Mouse (Mus musculus) induced T-regulatory cell, adult 2 months (primary cell): Measurements from ENCODE around the gene Prex1.
A peak's percentile ranks its signal among the peaks of the same experiment; 100 is the strongest.
"Not testable (repeated sequence)": the region's sequence is repeated elsewhere in the genome, so short reads cannot be mapped to it uniquely, and the experiment has no call there.

Source experiments
- DNase-seq: peaks from one replicate; pipeline ENCODE4 v3.0.0-alpha.2; 2012; ENCODE audit warnings: low read depth

Gene Prex1

DNA sequence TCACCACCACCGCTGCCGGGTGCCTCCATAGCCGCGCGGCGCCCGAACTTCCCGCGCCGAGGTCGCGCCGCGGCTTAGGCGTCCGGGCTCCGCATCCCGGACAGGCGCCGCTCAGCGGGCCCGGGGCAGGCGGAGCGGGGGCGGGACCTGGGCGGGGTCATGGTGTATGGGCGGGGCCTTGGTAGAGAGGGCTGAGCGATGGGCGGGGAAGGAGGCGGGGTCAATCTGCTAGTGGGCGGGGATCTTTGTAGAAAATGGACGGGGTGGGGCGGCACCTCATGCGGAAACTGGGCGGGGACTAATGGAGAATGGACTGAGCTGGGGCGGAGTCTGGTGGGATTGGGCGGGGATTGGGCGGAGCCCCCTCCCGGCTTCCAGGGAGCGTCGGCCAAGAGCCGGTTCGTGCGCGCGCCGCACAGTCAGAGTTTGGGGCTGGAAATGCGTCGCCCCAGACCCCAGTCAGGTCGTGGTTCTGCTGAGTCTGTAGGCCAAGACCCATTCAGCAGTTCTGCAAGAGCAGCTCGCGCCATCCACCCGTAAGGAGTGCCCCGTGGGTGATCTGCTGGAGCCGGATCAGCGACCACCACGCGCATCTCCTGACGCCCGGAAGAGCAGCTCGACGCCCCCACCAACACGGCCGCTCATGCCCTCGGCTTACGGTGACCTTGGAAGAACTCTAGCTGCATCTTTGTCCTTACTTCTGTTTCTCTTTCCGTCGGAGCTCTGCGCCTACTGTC lies at the start of gene Prex1:
Prex1 (minus strand) TSS at position 143 of the 737 bp plus-strand sequence.
- DNase-seq = peak; percentile 99

DNA sequence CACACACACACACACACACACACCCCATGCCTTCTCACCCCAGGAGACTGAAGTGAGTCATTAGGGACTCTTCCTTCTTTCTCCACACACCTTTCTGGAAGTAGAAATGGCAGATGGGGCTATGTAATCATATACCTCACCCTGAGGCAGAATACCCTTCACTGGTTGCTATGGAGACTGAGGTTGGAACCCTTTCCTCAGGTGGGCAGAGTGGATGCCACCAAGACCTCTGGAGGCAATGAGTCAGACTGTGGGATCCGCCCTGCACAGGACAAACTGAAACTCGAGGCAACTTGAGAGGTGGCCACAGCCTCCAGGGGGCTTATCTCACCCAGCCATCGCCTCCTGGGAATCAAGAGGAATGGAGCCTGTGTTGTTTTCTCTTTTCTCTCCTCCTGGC lies 44.3 kb upstream of the Prex1 start:
- DNase-seq = peak; percentile 61

DNA sequence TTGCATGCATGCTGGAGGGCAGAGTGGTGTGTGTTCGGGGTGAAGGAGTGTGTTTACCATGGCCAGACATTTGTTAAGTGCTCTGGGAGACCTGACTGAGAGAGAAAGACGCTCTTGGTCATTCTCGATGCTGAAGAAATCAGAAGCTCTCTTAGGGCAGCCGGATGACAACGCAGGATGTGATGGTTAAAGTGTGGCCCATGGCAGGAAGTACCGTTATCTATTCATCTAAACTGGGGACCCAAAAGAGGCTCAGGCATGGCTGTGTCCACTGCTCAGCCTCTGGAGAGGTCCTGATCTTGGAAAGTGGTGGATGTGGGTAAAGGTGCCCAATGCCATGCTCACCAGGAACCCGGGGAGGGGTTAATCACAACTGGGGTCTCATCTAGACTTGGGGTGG lies 41.1 kb upstream of the Prex1 start:
- DNase-seq = peak; percentile 63

DNA sequence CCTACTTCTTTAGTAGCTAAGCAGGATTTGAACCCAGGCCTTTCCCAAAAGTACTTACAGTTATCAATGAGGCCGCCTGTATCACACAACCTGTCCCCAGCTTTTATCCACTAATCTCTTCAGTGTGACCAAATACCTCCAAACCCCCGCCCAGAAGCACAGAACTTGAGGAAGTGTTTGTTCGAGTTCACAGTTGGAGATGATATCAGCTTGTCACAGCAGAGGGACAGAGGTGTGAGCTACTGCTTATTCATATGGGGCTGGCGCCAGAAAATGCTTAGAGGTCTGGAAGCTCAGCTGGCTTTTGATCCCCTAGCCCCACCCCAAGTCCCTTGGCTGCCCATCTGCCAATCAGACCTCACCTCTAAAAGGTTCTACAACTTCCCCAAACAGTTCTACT lies 40.6 kb upstream of the Prex1 start:
- DNase-seq = peak; percentile 67

DNA sequence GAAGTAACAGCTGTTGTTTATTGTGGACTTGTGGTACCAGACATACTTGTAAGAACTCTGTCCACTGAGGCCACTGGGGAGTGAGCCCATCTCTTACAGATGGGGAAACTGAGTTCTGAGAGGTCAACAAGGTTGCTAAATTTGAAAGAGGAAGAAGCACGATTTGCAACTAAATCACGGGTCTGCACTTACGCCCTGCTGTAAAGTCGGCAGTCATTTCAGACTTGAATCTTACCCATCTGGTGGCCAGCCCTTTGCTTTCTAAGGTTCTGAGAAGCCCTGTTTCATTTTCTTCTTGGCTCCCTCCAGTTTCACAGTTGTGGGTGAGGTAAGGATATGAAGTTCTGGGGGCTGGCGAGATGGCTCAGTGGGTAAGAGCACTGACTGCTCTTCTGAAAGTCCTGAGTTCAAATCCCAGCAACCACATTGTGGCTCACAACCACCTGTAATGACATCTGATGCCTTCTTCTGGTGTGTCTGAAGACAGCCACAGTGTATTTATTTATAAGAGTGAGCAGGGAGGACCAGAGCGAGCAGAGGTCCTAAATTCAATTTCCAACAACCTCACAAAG lies 37.1 kb upstream of the Prex1 start:
- no peak for DNase-seq

DNA sequence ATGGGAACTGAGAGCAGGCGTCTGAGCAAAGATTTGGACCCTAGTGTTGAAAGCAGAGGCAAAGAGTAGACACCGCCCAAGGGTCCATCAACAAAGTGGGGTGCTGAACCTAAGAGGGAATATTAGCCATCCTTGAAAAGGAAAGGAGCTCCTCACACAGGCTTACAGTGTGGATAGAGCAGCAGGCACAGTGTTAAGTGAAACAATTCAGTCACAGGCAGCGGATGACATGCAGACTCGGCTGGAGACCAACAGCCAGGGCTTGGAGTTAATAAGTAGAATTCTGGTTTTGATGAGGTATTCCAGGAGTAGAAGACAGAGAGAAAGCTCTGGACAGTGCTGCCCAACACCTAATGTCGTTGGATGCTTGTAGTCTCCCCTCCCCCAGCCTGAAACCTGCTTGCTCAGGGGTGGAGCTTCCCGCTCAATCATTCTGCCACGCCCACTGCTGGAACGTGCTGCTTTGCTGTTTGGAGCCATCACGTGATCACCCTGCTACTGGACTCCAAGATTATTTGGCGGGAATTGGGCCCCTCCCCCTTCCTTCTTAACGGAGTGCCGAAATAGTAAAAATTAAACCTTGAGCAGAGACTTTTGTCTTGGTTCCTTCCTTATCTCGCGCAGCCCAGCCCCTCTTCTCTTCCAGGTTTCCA lies 32.8 kb upstream of the Prex1 start:
- not testable (repeated sequence) for DNase-seq

DNA sequence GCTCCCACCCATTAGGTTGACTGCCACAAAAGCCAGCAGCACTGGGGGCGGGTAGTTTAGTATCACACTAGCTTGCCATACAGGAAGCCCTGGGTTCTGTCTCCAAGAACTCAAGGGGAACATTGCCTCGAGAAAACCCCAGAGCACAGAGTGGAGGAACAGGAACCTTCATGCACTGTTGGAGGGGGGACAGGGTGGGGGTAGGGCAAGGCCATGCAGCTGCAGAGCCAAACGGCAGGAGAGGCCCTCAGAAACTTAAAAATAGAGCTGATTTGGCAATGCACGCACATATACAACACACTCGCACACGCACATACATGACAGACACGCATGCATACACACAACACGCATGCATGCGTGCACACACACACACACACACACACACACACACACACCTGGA lies 32.2 kb upstream of the Prex1 start:
- peak; percentile 43 for DNase-seq

DNA sequence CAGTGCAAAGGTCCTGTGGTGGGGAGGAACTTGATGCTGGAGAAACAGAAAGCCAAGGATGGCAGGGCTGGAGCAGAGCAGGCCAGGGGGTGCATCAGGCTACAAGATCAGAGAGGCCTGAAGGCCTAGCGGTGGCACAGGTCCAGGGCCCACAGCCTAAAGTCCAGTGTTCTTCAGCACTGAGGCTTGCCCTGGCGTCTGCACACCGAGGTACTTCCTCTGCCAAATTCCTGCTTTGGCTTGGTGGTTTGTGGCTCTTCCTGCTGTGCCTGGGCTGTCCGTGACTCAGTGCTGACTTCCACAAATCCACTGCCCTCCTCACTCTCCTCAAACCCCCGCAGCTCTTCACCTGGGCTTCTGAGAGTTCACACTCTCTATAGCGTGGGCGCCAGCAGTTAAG lies 30.8 kb upstream of the Prex1 start:
- DNase-seq = no peak

DNA sequence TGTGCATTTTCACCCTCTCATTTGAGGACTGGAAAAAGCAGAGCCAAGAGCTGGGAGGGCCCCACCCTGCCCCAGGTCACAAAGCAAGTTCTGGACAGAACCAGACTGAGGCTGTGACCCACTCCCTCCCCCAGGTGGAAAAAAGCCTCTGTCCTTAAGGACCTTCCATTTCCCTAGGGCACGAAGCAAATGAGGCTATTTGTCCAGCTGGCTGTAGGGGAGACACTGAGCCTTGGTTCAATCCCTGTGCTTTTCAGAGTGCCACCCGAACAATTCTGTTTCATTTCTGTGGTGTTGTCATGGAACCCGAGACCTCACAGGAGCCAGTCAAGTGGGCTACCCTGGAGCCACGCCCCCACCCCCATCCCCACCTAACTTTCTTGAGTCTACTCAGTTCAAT lies 29.9 kb upstream of the Prex1 start:
- DNase-seq = no peak

DNA sequence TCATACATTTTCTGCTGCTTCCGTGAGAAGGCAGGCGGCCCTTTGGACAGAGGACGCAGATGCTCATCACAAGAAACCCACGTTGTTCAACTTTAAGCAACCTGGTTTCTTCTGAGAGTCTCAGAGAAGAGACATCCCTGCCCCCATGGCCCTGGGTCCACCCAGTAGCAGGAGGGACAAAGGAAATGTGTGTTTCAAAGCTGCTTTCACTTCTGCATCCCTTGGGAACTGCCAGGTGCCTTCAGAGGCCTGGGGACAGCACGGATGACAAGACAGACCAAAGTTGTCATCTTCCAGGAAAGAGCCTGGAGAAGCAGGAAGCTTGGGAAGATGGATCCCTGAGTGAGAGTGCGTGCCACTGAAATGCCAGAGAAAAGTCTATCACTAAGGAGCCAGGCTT lies 27.8 kb upstream of the Prex1 start:
- no peak for DNase-seq

DNA sequence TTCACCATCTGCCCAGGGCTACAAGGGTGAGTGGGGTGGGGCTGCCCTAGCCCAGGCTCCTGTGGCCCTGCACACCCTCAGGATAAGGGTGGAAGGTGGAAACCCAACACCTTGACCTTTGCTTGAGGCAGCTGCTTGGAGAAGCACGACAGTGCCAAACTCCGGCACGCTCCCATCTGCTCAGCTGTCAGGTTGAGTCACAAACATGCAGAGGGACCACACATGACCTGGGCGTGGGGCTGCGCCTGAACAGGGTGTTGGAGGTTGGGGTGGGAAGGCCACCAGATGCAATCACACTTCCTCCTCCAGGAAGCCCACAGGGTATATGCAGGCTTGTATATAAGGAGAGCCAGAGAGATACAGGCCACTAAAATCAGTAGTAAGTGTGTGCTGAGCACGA lies 26.8 kb upstream of the Prex1 start:
- DNase-seq = no peak

DNA sequence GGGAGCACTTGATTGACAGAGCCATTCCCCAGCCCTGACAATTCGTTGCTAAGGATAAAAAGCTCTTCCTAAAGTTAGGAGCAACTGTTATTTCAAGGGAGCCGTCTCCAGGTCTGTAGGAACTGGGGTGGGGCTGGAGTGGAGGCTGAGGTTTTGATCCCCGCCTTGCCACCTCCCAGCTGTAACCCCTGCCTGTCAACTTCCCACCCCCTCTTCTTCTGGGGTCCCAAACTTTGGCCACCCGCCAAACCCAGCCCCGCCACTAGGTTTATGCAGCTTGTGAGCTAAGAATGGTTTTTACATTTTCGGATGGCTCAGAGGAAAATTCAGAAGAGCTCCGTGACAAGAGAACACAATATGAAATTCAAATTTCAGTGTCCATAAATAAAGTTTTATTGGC lies 23.7 kb upstream of the Prex1 start:
- DNase-seq = no peak

DNA sequence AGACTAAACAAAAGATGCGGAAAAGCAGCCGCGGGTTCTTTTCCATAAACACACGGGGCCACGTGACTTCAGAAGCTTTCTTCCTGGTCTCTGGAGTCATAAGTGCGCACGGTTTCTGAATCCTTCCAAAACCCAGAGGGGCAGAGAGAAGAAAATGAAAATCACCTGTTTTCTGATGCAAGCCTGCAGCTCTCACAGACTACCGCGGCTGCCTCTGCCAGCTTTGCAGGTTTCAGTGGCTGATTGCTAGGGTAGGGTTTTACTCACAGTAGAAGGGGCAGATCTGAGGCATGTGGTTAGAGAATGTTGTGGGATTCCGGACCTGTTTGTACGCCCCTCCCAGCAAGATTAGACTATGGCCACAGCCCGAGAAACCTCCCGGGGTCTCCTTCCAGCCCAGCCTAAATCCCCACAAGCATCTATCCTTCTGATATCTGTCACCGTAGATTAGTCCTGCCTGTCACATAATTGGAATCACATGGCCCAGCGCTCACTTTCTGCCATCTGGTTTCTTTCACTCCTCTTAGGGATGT lies 21.9 kb upstream of the Prex1 start:
- DNase-seq = no peak

DNA sequence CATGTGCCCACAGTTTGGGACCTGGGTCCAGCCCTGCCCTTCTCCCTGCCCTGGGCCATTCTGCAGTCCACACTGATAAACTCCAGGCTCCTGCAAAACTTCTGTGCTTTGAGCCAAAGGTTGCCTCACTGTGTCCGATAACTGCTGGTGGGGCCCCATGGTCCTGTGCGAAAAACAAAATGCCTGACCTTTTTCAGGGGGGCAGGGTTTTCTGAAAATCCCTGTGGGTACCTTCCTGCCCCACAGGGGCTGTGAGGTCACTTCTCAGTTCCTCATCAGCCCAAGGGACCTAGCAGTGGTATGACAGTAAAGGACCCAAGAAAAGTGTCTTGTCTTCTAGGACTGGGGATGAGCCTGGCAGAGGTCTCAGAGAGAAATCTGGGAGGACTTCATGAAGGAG lies 19.2 kb upstream of the Prex1 start:
- DNase-seq = no peak

DNA sequence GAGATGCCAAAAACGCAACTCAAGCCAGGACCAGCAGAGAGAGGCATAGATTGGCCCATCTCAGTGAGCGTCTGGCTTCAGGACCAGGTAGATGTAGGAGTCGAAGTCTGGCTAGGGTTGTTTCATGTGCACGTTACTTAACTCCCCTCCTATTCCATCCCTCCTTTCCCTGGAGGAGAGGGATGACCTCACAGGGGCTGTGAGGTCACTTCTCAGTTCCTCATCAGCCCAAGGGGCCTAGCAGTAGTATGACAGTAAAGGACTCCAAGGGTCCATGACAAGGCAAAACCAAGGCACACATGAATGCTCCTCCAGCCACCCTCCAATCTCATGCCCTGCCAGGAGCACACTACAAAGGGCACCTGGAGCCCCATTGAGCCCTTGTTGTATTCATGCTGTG lies 18.5 kb upstream of the Prex1 start:
- DNase-seq = no peak

DNA sequence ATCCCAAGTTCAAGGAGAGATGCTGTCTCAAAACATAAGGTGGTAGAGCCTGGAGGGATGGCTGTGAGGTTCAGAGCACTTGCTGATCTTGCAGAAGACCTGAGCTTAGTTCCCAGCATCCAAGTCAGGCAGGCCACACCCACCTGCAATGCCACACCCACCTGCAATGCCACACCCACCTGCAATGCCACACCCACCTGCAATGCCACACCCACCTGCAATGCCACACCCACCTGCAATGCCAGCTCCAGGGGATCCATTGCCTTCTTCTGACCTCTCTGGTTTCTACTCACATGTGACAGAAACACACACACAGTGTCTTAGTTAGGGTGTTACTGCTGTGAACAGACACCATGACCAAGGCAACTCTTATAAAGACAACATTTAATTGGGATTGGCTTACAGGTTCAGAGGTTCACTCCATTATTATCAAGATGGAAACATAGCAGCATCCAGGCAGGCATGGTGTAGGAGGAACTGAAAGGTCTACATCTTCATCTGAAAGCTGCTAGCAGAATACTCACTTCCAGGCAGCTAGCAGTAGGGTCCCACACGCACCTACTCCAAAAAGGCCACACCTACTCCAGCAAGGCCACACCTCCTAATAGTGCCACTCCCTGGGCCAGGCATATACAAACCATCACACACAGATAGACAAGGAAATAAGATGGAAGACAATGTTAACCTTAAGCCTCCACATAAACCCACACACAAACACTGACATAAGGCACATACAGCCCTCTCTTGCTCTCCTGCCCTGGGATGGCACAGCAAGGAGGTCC lies 17.7 kb upstream of the Prex1 start:
- DNase-seq = not testable (repeated sequence)

DNA sequence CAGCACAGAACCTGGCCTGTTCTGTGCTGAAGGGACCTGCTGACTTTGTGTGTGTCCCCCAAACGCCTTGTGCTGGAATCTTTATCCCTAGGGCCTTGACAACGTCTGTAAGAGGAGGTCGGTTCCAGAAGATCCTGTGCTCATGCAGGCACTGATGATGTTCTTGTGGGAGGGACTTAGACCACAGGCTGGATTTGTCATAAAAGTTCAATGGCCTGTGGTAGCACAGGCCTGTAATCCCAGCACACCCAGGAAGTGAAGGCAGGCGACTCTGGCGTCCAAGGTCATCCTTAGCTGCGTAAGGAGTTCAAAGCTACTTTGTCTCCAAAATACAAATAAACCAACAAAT lies 16.9 kb upstream of the Prex1 start:
- DNase-seq = no peak

DNA sequence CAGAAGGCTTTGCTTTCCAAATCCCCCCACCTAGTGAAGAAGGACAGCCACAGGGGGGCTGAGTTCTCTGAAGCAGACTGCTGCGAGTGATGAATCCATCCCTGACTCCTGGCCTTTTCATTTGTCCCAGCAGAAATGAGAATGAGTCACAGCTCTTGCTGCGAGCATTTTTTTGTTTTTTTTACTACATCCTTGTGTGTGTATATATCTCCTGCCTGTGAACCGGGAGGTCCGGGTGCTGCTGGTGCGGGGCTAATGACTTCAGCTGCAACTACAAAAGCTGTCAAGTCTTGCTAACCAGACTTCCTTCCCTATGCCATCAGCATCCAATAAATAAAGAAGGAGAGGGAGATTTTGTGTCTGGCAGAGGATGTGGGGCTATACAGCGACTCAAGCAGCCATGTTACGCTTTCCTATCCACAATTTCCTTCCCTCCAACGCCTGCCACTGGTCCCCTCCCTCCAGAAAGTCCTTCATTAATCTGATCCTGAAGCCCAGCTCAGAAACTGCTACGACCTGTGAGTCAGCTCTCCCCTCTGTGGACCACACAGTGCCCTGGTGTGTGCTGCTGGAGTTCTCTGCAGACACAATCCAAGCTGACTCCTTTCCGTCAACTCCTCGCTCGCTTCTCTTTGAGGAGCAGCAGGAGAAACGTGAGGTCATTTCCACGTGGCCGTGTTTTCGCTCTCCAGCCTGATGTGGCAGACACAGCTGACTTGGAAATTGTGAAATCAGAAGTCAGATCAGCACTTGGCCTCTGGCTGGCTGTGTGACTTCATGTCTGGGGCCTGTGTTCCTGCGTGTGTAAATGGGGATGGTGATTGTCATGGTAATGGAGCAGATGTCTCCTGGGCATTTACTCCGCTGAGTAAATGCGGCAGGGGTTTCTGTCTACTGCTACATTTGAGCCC lies 16.3 kb upstream of the Prex1 start:
- no peak for DNase-seq

DNA sequence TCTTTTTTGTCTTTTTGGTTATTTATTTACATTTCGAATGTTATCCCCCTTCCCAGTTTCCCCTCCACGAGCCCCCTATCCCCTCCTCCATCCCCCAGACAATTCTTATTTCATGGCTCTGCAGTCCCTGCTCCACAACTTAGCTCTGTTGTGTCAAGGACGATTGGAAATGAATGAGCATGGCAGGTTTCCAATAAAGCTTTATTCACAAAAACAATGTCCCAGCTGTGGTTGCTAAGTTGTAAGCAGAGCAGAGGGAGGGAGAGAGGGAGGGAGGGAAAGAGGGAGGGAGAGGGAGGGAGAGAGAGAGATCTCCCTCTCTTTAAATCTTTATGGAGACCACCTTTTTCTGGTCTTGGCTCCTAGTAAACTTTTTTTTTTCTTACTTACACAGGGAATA lies 15.4 kb upstream of the Prex1 start:
- DNase-seq = no peak

DNA sequence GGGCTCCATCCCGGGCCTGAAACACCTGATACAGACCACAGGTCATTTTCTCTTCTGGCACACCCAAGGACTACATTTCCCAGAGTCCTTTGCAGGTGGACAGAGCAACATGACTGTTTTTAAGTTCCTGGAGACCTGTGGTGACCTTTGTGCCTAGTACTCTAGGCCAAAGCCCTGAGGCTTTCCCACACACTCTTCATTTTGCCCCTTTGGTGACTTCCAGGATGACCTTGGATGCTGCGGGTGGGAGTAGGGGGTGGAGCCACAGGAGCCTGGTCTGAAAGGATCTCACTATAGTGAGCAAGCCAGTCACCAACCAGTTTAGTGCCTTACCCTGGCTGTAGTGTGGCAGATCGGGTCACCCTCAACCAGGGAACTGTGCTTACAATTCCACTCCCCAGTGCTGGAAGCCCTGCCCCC lies 14.6 kb upstream of the Prex1 start:
- DNase-seq = no peak

DNA sequence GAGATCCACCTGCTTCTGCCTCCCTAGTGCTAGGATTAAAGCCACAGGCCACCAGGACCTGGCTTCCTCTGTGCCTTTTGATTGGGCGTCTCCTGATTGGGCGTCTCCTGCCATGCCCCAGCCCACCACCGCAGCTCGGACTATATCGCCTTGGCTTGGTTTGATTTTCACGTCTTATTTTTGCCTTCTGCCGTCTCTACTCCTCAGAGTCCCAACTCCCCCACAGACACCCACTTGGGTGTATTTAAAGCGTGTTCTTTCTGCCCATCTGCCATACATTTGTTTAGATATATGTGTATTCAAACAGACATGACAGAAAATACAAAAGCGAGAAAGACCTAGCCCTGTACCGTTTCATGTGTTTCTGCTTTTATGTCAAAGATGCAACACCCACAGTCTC lies 14.2 kb upstream of the Prex1 start:
- DNase-seq = no peak

DNA sequence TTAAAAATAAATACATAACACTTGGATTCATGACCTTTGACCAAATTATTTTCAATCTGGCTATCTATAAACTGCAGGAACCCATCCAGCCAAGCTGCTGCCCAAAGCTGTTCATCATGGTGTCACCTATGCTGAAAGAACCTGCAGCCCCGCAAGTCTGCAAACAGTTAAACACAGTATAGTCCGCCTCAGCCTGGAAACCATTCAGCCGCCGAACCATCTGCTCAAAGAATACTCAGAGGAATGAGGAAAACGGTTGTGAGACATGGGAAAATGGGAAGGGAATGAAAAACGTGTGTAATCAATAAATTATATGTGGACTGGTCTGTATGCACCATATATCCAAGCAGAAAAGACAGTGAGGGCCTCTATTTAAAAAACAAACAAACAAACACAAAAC lies 13.3 kb upstream of the Prex1 start:
- no peak for DNase-seq
